Mouse (Mus musculus): ENCODE results near the gene Rnpep. TPM values are rescaled to one million over a fixed set of nuclear protein-coding genes. Genes with fewer than 3 reads are reported as not detected.

Gene Rnpep
- total RNA-seq, 2 experiments from 2014 or later: 47.3 to 52.1 TPM

DNA sequence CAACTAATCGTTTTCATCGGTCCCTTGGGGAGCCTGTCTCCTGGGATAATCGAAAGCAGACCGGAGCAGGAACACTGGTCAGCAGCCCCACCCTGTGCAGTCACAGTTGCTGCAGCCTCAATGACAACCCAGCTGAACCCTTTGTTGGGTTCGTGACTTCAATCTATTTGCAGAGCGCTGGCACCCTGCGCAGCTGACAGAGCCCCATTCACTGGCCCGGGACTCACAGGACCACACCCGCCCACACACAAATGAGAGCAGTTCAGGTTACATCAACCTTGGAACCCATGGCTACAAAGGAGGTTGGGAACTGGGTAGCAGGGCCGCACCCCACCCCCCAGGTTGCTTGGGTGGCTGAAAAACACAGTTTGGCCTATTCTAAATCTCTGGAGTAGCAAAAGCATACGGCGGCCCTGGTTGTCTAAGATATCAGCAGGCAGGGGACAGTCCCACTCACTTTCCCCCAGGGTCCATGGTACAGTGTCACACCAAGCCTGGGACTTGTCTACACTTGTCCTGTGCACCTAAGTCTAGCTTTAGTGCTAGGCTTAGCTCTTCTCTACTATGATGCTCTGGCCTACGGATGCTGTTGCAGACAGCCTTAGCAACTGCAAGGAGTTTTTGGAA is 66.2 kb downstream of the Rnpep start:
- intact Hi-C loops (cut with DNase I): no loop called here
- no peak for DNase-seq (ENCODE audit: extremely low spot score in 1 of 2, low spot score in 2 of 2)

DNA sequence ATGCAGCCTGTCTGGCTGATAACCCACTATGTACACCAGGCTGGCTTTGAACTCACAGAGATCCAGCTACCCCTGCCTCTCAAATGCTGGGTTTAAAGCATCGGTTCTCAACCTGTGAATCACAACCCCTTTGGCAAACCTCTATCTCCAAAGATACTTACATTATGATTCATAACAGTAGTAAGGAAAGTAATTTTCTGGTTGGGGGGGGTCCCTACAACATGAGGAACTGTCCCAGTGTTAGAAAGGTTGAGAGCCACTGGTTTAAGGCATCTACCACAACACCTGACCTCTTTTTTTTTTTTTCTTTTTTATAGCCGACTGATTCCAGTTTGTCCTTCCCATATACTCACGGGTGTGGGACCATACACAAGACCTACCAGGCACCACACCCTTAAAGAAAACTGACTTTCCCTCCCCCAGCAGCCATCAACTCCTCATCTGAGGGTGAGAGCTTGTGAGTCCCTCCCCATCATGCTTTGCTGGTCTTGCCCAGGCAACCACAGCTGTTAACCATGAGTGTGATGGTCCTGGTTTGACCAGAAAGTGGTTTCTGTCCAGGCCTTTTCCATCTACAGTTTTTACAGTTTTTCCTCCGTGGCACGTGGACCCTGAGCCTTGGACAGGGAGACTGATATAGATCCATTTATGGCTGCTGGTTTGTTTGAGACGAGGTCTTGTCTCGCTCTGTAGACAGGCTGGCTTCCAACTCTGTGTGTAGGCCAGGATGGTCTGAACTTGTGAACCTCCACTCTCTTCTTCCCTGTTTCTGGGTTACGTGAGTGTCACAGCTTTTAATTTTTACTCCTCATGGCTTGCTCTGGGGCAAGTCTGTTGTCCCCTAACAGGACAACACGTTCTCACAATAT is 69.9 kb downstream of the Rnpep start:
- DNase-seq (ENCODE audit: extremely low spot score in 1 of 2, low spot score in 2 of 2): no peak
- intact Hi-C loops (cut with DNase I): no loop called here

Other genes starting within 250 kb of the Rnpep start
- gene Lgr6, start 178.8 kb downstream of the Rnpep start, total RNA-seq (2021): 1 to 10 TPM; 2.6 to 3.1 TPM
- gene Ptpn7, start 151.4 kb downstream of the Rnpep start, total RNA-seq (2021): under 1 TPM in 1 of 2 experiments, not detected in 1; 0.22 TPM
- gene Arl8a, start 137.3 kb downstream of the Rnpep start, total RNA-seq (2021): 100 to 1,000 TPM; 418 to 439 TPM
- 10 to 100 TPM; 99.0 to 99.3 TPM for gene Gpr37l1, start 116.4 kb downstream of the Rnpep start, total RNA-seq (2021)
- gene Elf3, start 25.5 kb downstream of the Rnpep start, total RNA-seq (2021): not detected
- gene Timm17a, start 29.7 kb upstream of the Rnpep start, total RNA-seq (2021): 100 to 1,000 TPM; 155 to 166 TPM
- under 1 TPM; 0.36 to 0.54 TPM for gene Lmod1, start 40.7 kb upstream of the Rnpep start, total RNA-seq (2021)
- 100 to 1,000 TPM; 118 to 121 TPM for gene Shisa4, start 91.2 kb upstream of the Rnpep start, total RNA-seq (2021)
- 100 to 1,000 TPM; 170 TPM for gene Ipo9, start 146.4 kb upstream of the Rnpep start, total RNA-seq (2021)